Mouse (Mus musculus): ENCODE data around the gene Raf1.

Gene Raf1

DNA sequence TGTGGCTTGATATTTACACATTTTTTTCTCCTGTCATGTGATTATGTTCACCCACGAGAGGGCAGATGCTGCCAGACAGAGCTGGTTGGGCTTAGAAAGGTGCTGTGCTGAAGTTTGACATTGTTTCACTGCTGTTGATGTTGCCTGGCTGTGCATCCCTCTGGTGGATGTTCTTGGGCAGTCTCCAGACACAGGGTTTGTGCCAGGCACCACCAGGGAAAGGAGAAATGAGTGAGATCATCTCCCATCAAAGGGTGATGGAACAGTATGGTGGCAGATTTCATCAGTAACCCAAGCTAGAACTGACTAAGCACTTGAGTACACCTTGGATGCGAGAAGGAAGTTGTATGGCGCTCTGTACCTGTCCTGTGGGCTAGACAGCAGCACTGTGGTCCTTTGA, 60.5 kb downstream of the Raf1 start:
- no peak for DNase-seq (ENCODE audit: low spot score)

DNA sequence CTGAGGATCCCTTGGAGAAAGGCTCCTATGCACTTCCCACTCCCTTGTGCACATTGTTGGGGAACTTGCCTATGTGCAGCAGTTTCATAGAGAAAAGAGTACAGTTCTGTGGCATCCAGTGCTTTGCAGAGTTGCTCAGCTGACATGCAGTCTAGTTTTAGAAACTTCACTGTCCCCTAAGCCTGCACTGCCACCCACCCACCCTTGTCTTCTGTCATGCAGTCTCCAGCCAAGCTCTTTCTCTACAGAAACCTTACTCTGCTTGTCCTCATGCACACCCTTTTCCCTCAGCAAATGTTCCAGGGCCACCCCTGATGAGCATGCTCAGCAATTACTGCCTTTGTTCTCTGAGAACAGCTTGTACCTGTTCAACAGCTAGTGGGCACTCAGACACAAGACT, 62.6 kb downstream of the Raf1 start:
- no peak for DNase-seq (ENCODE audit: low spot score)

DNA sequence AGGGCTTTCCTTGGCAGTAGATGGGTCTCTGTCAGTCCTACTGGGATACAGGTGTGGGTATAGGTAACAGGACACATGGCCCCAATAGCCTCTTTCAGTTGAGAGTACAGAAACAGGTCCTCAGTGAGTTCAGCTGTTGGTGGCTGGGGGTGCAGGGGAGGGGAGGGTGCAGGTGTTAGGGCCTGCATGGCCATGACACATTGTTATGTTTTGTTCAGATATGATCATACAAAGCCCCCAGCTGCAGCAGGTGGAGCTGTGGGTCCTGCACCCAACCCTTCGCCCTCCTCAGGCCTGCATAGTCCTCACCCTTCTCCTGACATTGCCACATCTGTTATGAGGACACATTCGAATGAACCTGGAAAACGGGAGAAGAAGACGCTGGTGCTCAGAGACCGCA, 66.1 kb downstream of the Raf1 start:
- DNase-seq (ENCODE audit: low spot score), result no peak

DNA sequence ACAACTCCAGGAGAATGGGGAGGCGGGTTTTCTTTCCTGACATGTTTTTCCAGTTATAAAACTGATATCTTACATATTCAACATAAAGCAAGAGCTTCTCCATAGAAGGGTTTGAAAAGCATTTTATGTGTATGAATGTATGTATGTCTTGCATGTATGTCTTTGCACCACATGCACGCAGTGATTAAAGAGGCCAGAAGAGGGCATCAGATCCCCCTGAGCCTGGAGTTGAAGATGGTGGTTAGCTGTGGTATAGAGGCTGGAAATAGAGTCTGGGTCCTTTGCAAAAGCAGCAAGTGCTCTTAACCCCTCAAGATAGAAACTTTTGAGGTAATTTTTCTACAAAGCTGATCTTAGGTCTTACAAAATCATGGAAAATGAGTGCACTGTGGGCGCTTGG, 67.3 kb downstream of the Raf1 start:
- no peak for DNase-seq (ENCODE audit: low spot score)

GRCm38 (mm10) chr6:115607429-115607828, 69.0 kb downstream of the Raf1 start:
- no peak for DNase-seq (ENCODE audit: low spot score)

DNA sequence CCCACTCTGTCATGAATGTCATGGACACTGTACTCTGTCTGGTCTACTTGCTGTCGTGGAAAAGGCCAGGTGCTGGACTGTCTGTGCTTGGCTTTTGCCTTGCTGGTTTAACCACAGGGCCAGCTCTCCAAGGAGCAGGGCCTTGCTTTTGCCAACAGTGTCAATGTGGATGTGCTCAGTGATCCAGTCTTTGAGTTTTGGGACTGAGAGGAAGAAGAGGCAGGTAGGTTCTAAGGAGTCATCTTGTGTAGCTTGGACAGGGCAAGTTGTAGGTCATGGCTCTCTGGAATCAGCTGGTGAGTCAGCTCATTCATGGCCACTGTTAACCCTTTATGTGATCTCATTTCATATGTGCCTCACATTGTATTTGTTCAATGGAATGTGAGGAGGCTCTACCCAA, 70.0 kb downstream of the Raf1 start:
- DNase-seq (ENCODE audit: low spot score), result no peak

- DNase-seq (ENCODE audit: low spot score), result peak; percentile 76
Measured at GRCm38 (mm10) chr6:115601715-115602523, 74.5 kb downstream of the Raf1 start, which contains the start of gene Mkrn2. Mkrn2 (plus strand) TSS chr6:115601902.

DNA sequence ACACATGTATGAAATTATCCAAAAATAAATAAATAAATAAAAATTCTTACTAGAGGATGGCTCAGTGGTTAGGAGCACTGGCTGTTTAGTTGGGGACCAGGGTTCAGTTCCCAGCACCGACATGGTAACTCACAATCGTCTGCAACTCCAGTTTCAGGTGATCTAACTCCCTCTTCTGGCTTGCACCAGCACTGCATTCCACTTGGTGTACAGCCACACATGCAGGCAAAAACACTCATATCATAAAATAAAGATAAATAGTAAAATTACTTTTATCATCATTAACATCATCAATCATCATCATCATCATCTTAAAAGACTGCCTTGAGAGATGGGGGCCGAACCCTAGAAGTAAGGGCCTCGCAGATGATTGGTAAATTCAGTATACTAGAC, 75.1 kb downstream of the Raf1 start:
- no peak for DNase-seq (ENCODE audit: low spot score)

DNA sequence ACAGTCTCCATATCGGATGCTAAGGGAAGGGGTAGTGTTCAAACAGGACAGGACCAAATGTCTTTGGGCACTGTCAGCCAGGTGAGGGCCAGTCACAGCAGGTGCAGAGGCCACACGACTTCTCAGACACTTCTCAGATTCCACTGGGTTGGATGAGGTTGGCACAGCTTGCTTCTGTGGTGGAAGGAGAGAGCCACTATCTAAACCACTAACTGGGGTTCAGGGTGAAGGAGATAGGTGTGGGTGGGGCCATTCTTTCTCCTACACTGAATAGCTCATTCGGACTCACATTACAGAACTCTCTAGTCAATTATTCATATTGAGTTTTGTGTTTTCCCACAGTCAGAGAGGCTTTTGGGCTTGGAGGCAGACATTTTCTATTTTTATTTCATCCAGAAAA, 80.8 kb downstream of the Raf1 start:
- DNase-seq (ENCODE audit: low spot score), result no peak

GRCm38 (mm10) chr6:115594463-115594862, 82.0 kb downstream of the Raf1 start:
- no peak for DNase-seq (ENCODE audit: low spot score)

DNA sequence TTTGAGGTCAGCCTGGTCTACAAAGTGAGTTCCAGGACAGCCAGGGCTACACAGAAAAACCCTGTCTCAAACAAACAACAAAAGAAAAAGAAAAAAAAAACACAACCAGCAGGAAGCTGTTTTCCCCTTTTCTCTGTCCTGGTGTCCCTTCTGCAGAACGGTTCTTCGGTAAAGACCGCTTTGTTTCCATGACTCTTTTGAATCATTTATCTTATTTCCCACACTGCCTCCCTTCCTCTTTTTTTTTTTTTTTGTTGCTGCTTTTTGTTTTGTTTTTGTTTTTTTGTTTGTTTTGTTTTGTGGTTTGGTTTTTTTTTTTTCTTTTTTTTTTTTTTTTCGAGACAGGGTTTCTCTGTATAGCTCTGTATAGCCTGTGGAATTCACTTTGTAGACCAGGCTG, 83.2 kb downstream of the Raf1 start:
- DNase-seq (ENCODE audit: low spot score), result no peak

- DNase-seq (ENCODE audit: low spot score), result no peak
Measured at GRCm38 (mm10) chr6:115592458-115592857, 84.0 kb downstream of the Raf1 start, which contains the start of gene Mkrn2os. Mkrn2os (minus strand) TSS chr6:115592576.

DNA sequence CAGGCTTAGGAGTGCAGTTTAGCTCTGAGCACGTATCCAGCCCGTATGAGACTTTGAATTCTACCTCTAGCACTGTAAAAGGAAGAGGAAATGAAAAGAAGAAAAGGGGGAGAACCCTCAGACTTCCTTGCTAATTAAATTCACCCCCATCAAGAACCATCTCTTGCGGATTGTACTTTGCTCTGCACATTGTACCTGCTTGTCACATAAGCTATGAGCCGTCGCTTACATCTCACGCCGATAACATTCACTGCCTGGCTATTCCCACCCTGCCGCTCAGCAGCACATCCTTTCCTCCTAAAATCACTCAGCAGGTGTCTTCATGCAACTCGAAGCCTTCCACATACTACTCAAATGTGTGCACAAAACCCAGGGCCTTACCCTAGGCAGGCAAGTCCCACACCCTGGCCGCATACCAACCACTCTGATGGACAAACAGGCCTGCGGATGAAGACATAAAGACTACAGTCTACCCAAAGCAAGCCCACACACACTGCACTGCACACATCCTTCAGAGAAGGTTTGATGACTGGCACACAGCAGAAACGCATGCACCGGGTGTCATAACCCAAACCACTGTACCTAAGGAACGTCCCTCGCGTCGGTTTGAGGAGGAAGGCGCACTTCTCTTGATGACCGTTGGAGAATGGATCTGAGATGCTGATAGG, 84.6 kb downstream of the Raf1 start:
- no peak for DNase-seq (ENCODE audit: low spot score)

- no peak for DNase-seq (ENCODE audit: low spot score)
Measured at GRCm38 (mm10) chr6:115586321-115586720, 90.1 kb downstream of the Raf1 start.

- DNase-seq (ENCODE audit: low spot score), result no peak
Measured at GRCm38 (mm10) chr6:115584176-115584575, 92.3 kb downstream of the Raf1 start.

DNA sequence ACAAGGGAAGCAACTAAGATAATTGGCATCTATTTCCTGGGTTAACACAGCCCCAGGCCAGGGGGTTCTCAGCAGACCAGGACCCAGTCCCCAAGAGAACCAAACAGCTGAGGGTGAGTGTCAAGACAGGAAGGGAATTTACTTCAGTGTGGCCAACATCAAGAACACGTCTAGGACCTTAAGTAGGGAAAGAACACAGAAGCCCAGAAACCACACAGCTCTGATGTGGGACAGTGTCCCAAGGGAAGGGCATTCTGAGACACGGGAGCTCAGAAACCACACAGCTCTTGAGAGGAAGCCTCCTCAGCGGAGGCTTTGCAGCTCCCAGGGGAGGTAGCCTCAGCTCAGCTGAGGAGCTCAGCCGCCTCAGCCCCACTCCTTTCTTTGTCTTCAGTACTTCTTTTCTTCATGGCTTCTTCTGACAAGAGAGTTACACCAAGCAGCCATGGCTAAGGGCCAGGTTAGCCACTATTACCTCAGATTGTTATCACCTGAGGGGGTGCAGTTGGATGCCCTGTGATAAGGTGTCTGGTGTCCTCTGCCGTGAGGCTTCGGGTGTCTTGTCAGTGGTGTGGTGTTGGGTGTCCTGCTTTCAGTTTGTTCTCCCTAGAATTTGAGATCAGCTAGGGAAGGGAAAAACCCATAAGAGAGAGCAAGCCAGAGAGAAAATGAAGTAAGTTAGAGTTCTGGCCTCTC, 92.9 kb downstream of the Raf1 start:
- DNase-seq (ENCODE audit: low spot score), result no peak

- no peak for DNase-seq (ENCODE audit: low spot score)
Measured at GRCm38 (mm10) chr6:115582328-115583115, 93.9 kb downstream of the Raf1 start.

DNA sequence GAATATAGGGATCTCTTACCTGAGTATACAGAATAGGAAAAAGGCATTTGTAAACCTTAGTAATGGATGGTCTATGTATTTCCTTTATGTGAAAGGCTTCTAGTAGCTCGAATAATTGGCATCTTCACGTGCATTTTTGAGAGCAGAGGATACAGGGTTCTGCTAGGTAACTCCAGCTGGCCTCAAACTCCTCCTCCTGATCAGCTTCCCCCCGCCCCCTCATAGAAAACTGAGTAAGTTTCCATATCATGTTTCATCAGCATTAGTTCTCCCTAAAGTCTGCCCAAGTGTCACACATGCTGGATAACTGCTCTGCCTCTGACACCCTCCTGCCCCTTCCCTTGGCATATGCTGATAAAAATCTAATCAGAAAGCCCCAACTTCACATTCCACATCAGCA, 95.6 kb downstream of the Raf1 start:
- DNase-seq (ENCODE audit: low spot score), result no peak

- no peak for DNase-seq (ENCODE audit: low spot score)
Measured at GRCm38 (mm10) chr6:115577941-115578340, 98.5 kb downstream of the Raf1 start.

GRCm38 (mm10) chr6:115577407-115577806, 99.0 kb downstream of the Raf1 start:
- no peak for DNase-seq (ENCODE audit: low spot score)

DNA sequence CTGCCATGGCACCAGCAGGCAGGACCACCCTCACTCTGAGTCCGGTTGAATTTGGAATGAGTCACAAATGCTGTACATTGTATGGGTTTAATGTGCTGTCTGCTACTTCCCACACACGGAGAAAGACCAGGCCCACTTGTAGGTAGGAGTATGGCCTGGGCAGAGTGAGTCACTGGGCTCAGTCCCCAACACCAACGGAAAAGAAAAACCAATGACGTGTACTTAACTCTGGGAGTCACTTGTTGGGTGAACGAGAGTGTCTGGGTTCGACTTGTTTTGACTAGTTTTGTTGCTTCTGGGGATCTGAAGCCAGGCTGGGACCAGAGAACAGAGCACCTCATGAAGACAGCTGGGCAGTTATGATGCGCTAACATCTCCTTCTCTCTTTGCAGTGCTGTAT, 102.3 kb downstream of the Raf1 start:
- DNase-seq (ENCODE audit: low spot score), result no peak

Data from spleen, adult 12 weeks (tissue).